Mouse (Mus musculus): ENCODE data around the gene Pum2.

DNA sequence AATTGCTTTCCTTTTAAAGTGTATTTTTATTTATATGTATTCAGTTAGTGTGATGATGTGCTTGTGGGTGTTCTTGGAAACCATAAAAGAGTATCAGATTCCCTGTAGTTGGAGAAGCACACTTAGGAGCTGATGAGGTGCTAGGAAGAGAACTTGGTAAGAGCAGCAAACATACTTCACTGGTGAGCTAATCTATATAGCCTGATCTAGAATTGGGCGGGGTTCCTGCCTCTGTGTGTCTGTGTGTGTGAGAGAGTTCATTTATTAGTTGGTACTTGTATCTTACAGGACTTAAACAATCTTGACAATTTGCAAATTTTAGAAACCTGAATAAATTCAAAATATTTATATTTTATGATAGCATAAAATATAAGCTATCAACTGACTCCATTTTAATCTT is 42.2 kb downstream of the Pum2 start:
- TF ChIP-seq POLR2A (IDR thresholded peaks at IDR 0.05; ENCODE audit: low read depth, low read length), result no peak
- no peak for TF ChIP-seq CTCF (IDR thresholded peaks at IDR 0.05; ENCODE audit: extremely low read depth, insufficient read depth, insufficient read length, insufficient replicate concordance)

Measured in spleen, adult 2 months (tissue).